ENCODE assay signal across 14 mouse cellular contexts in genomic region chr3:33956625-33957023, GRCm38 (mm10).
A peak's percentile ranks its signal among the peaks of the same experiment; 100 is the strongest.
DNase-seq lines count a peak whose midpoint lies in the region; ATAC-seq and TF ChIP-seq lines count a peak whose summit lies in the region.
"Had no signal": no experiment of that assay in that cellular context is flagged by ENCODE, and none has a peak within 500 bp of the region (broad histone marks: within the 10 kb centered on the region; RNA-seq: fewer than 3 reads in every experiment).

No protein-coding gene starts in this region.

- ATAC-seq in embryonic facial prominence, embryonic 14.5 days (ENCODE audit: low read depth), result no peak
- no peak for ATAC-seq in hindbrain, embryonic 15.5 days (ENCODE audit: low FRiP score, low read depth)
- peak; percentile 36; the same call in 1 of the 2 replicates for ATAC-seq in forebrain, embryonic 16.5 days
- ATAC-seq in midbrain, embryonic 14.5 days (ENCODE audit: low FRiP score, low TSS enrichment), result no peak
- ATAC-seq in lung, postnatal 0 days, result no peak

- WGBS in embryonic facial prominence, embryonic 14.5 days, result 45% methylated on average over 3 of the region's 3 CpGs
- 49% methylated on average over 3 of the region's 3 CpGs for WGBS in embryonic facial prominence, embryonic 10.5 days
- 44% methylated on average over 3 of the region's 3 CpGs for WGBS in hindbrain, embryonic 15.5 days
- 55% methylated on average over 3 of the region's 3 CpGs for WGBS in hindbrain, embryonic 10.5 days
- WGBS in forebrain, embryonic 16.5 days, result 53% methylated on average over 3 of the region's 3 CpGs
- WGBS in midbrain, embryonic 14.5 days, result 48% methylated on average over 3 of the region's 3 CpGs
- 36% methylated on average over 3 of the region's 3 CpGs for WGBS in lung, postnatal 0 days

- no peaks in the 10 kb centered on the region for H3K36me3 ChIP-seq in embryonic facial prominence, embryonic 14.5 days (ENCODE audit: control insufficient read depth, insufficient read depth, low read length)
- H3K36me3 ChIP-seq in embryonic facial prominence, embryonic 10.5 days (replicated peaks), result no peaks in the 10 kb centered on the region
- no peaks in the 10 kb centered on the region for H3K36me3 ChIP-seq in hindbrain, embryonic 15.5 days
- no peaks in the 10 kb centered on the region for H3K36me3 ChIP-seq in hindbrain, embryonic 10.5 days
- H3K36me3 ChIP-seq in forebrain, embryonic 16.5 days (ENCODE audit: control insufficient read depth, insufficient read depth), result no peaks in the 10 kb centered on the region
- H3K36me3 ChIP-seq in midbrain, embryonic 14.5 days (ENCODE audit: control insufficient read depth, insufficient read depth, low read length), result no peaks in the 10 kb centered on the region
- no peaks in the 10 kb centered on the region for H3K36me3 ChIP-seq in lung, postnatal 0 days (ENCODE audit: insufficient read depth, low read length)
- H3K36me3 ChIP-seq: G1E; heart, embryonic 15.5 days; limb, embryonic 15.5 days; lung, embryonic 15.5 days had no signal

- peaks cover 12% of the 10 kb centered on the region for H3K27me3 ChIP-seq in embryonic facial prominence, embryonic 14.5 days (replicated peaks; ENCODE audit: control insufficient read depth, insufficient read depth, low read length)
- H3K27me3 ChIP-seq in embryonic facial prominence, embryonic 10.5 days (replicated peaks; ENCODE audit: low read depth, poor library complexity, severe bottlenecking), result peaks cover 28% of the 10 kb centered on the region
- peaks cover 13% of the 10 kb centered on the region for H3K27me3 ChIP-seq in hindbrain, embryonic 15.5 days
- peaks cover 19% of the 10 kb centered on the region for H3K27me3 ChIP-seq in hindbrain, embryonic 10.5 days (ENCODE audit: insufficient read depth, poor library complexity, severe bottlenecking)
- peaks cover 12% of the 10 kb centered on the region for H3K27me3 ChIP-seq in forebrain, embryonic 16.5 days (replicated peaks; ENCODE audit: control insufficient read depth, insufficient read depth, low read length)
- peaks cover 8% of the 10 kb centered on the region; the same call in 1 of the 2 replicates for H3K27me3 ChIP-seq in midbrain, embryonic 14.5 days (ENCODE audit: control insufficient read depth, insufficient read depth, low read length)
- no peaks in the 10 kb centered on the region for H3K27me3 ChIP-seq in lung, postnatal 0 days (replicated peaks; ENCODE audit: insufficient read depth, low read length)

- H3K9me3 ChIP-seq in embryonic facial prominence, embryonic 14.5 days (ENCODE audit: control insufficient read depth, low read length), result no peaks in the 10 kb centered on the region
- no peaks in the 10 kb centered on the region for H3K9me3 ChIP-seq in embryonic facial prominence, embryonic 10.5 days
- no peaks in the 10 kb centered on the region for H3K9me3 ChIP-seq in hindbrain, embryonic 15.5 days
- no peaks in the 10 kb centered on the region for H3K9me3 ChIP-seq in hindbrain, embryonic 10.5 days
- no peaks in the 10 kb centered on the region for H3K9me3 ChIP-seq in forebrain, embryonic 16.5 days (ENCODE audit: control insufficient read depth, low read length)
- H3K9me3 ChIP-seq in midbrain, embryonic 14.5 days (ENCODE audit: control insufficient read depth, low read length), result no peaks in the 10 kb centered on the region
- no peaks in the 10 kb centered on the region for H3K9me3 ChIP-seq in lung, postnatal 0 days (ENCODE audit: low read length)
- H3K9me3 ChIP-seq: heart, embryonic 15.5 days; limb, embryonic 15.5 days; lung, embryonic 15.5 days had no signal

- no peak for DNase-seq in embryonic facial prominence, embryonic 14.5 days (ENCODE audit: low spot score)
- no peak for DNase-seq in embryonic facial prominence, embryonic 10.5 days (ENCODE audit: low spot score)
- DNase-seq in hindbrain, embryonic 10.5 days (ENCODE audit: low spot score), result no peak
- DNase-seq in midbrain, embryonic 14.5 days, result no peak
- DNase-seq in lung, postnatal 10 days, result no peak
- no peak for DNase-seq in lung, postnatal 0 days (ENCODE audit: low spot score)

- TF ChIP-seq EP300 in lung, postnatal 0 days (IDR thresholded peaks at IDR 0.05), result no peak

- H3K4me3 ChIP-seq in embryonic facial prominence, embryonic 14.5 days (ENCODE audit: low read depth, low read length), result no peak overlapping the region
- no peak overlapping the region for H3K4me3 ChIP-seq in embryonic facial prominence, embryonic 10.5 days
- no peak overlapping the region for H3K4me3 ChIP-seq in hindbrain, embryonic 15.5 days
- H3K4me3 ChIP-seq in hindbrain, embryonic 10.5 days, result no peak overlapping the region
- H3K4me3 ChIP-seq in forebrain, embryonic 16.5 days (replicated peaks; ENCODE audit: low read length), result no peak overlapping the region; the same call in 1 of the 2 replicates
- H3K4me3 ChIP-seq in midbrain, embryonic 14.5 days (replicated peaks; ENCODE audit: low read depth, low read length), result no peak overlapping the region
- no peak overlapping the region for H3K4me3 ChIP-seq in lung, postnatal 0 days (ENCODE audit: low read depth, low read length)
- H3K4me3 ChIP-seq: erythroblast, embryonic 14.5 days; layer of hippocampus, adult 2 months; lung, embryonic 15.5 days had no signal

- TF ChIP-seq CTCF in lung, postnatal 0 days (IDR thresholded peaks at IDR 0.05), result no peak

- H3K9ac ChIP-seq in embryonic facial prominence, embryonic 14.5 days (ENCODE audit: low read depth, low read length), result no peak overlapping the region
- H3K9ac ChIP-seq in hindbrain, embryonic 15.5 days, result no peak overlapping the region
- no peak overlapping the region for H3K9ac ChIP-seq in forebrain, embryonic 16.5 days (replicated peaks; ENCODE audit: low read depth, low read length)
- H3K9ac ChIP-seq in midbrain, embryonic 14.5 days (replicated peaks; ENCODE audit: low read length), result no peak overlapping the region
- no peak overlapping the region for H3K9ac ChIP-seq in lung, postnatal 0 days (replicated peaks; ENCODE audit: low read depth)
- H3K9ac ChIP-seq: heart, embryonic 15.5 days; limb, embryonic 15.5 days; lung, embryonic 15.5 days had no signal

- H3K27ac ChIP-seq in embryonic facial prominence, embryonic 14.5 days (replicated peaks; ENCODE audit: low read depth, low read length), result no peak overlapping the region
- no peak overlapping the region for H3K27ac ChIP-seq in embryonic facial prominence, embryonic 10.5 days (replicated peaks)
- H3K27ac ChIP-seq in hindbrain, embryonic 15.5 days (replicated peaks), result no peak overlapping the region
- no peak overlapping the region for H3K27ac ChIP-seq in hindbrain, embryonic 10.5 days
- no peak overlapping the region for H3K27ac ChIP-seq in forebrain, embryonic 16.5 days (ENCODE audit: low read length)
- H3K27ac ChIP-seq in midbrain, embryonic 14.5 days (replicated peaks; ENCODE audit: low read depth, low read length), result no peak overlapping the region
- no peak overlapping the region for H3K27ac ChIP-seq in lung, postnatal 0 days (ENCODE audit: low read length)
- H3K27ac ChIP-seq: heart, embryonic 15.5 days; layer of hippocampus, adult 2 months; limb, embryonic 15.5 days; lung, embryonic 15.5 days had no signal

- H3K4me2 ChIP-seq in embryonic facial prominence, embryonic 14.5 days (ENCODE audit: low read depth, low read length), result 0 out of 2 replicates have a peak overlapping the region, but pooled peaks have one; percentile 45
- H3K4me2 ChIP-seq in hindbrain, embryonic 15.5 days, result peak overlapping the region; percentile 51
- peak overlapping the region; percentile 53 for H3K4me2 ChIP-seq in forebrain, embryonic 16.5 days (ENCODE audit: low read length)
- H3K4me2 ChIP-seq in midbrain, embryonic 14.5 days (ENCODE audit: low read length), result peak overlapping the region; percentile 50; the same call in 1 of the 2 replicates
- no peak overlapping the region for H3K4me2 ChIP-seq in lung, postnatal 0 days (replicated peaks; ENCODE audit: low read depth, low read length)

- H3K4me1 ChIP-seq in embryonic facial prominence, embryonic 14.5 days (ENCODE audit: control insufficient read depth, insufficient read depth, low read length), result 0 out of 2 replicates have a peak, but pooled peaks cover 4% of the 10 kb centered on the region
- peaks cover 15% of the 10 kb centered on the region for H3K4me1 ChIP-seq in embryonic facial prominence, embryonic 10.5 days
- H3K4me1 ChIP-seq in hindbrain, embryonic 15.5 days (replicated peaks), result peaks cover 9% of the 10 kb centered on the region; the same call in 1 of the 2 replicates
- peaks cover 19% of the 10 kb centered on the region for H3K4me1 ChIP-seq in hindbrain, embryonic 10.5 days (replicated peaks)
- H3K4me1 ChIP-seq in forebrain, embryonic 16.5 days (replicated peaks; ENCODE audit: control insufficient read depth, insufficient read depth, low read length), result peaks cover 5% of the 10 kb centered on the region
- H3K4me1 ChIP-seq in midbrain, embryonic 14.5 days (ENCODE audit: control insufficient read depth, insufficient read depth, low read length), result peaks cover 3% of the 10 kb centered on the region; the same call in 1 of the 2 replicates
- H3K4me1 ChIP-seq in lung, postnatal 0 days (ENCODE audit: insufficient read depth, low read depth, low read length), result no peaks in the 10 kb centered on the region
- H3K4me1 ChIP-seq: lung, embryonic 15.5 days had no signal
